Comparison of ENCODE assay signal across 8 mouse cellular contexts in the genomic region with DNA sequence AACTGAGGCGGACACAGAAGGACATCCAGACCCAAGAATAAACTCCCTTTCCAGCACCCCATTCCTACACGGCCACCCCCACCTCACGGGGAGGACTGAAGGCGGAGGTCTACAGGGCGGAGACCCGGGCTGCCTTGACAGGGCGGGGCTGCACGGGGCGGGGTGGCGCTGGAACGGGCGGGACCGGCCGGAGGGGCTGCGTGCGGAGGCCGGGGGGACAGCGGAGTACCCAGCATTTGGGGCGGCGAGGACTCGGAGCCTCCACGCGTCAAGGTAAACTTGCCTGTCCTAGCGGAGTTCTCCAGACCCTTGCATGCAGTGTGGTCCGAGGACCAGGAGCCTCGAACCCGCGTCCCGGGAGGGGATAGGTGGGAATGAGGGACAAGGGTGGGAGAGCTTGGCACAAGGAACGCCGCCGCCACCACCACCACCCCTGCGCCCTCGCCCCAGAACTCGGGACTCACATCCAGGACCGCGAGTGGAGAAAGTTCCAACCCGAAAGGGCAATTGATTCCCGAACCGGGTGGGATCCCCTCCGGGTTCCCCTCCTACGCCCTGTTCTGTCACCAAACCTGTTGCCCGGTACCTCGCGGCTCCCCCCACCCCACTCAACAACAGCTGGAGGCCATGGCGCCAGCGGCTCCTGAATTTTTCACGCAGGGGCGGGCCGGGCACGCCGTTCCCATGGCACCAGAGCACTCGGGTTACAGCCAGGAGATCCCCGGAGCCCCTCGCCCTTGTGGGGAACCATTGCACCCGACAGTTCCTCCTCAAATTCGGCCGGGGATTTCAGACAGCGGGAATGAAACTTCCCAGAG. TPM values are rescaled to one million over a fixed set of nuclear protein-coding genes. Genes with fewer than 3 reads are reported as not detected.
A peak's percentile ranks its signal among the peaks of the same experiment; 100 is the strongest.
DNase-seq lines count a peak whose midpoint lies in the region; ATAC-seq and TF ChIP-seq lines count a peak whose summit lies in the region.

A gene (plus strand): TSS at position 178 of the 818 bp plus-strand sequence.

- no peak for DNase-seq in ES-E14 (ENCODE audit: low read depth, low spot score)
- DNase-seq in heart, adult 2 months = peak; percentile 67 to 73
- DNase-seq in kidney, postnatal 14 days = peak; percentile 58
- no peak for DNase-seq in yolk sac, embryonic 10.5 days (ENCODE audit: low spot score)
- DNase-seq in thymus, postnatal 25 days = no peak
- no peak for DNase-seq in frontal cortex, postnatal 14 days (ENCODE audit: low spot score in 2 of 2)

- no peak within 1 kb of the TSS for H3K27ac ChIP-seq in ES-E14 (ENCODE audit: insufficient read depth, low read depth, low read length, poor library complexity, severe bottlenecking)
- peak within 1 kb of the TSS; percentile 46 for H3K27ac ChIP-seq in brown adipose tissue, adult 24 weeks (replicated peaks; ENCODE audit: low read depth, low read length)
- peak within 1 kb of the TSS; percentile 75 for H3K27ac ChIP-seq in heart, adult 2 months

- ATAC-seq in megakaryocyte progenitor cell, adult 5-6 weeks (replicated peaks; ENCODE audit: poor library complexity) = peak; percentile 34

- no peaks in the 10 kb centered on the region for H3K9me3 ChIP-seq in ES-E14 (ENCODE audit: control insufficient read depth, insufficient read depth, low read depth, low read length)

- peak within 1 kb of the TSS; percentile 23; the same call in 1 of the 2 replicates for H3K9ac ChIP-seq in ES-E14 (ENCODE audit: insufficient read depth, low read depth, low read length, poor library complexity, severe bottlenecking)
- peak within 1 kb of the TSS; percentile 76 for H3K9ac ChIP-seq in heart, adult 2 months (ENCODE audit: low read depth, low read length)

- in situ Hi-C loops in ES-E14 (cut with MboI; ENCODE audit: low sequenced_read_pairs in 2 of 2, unreplicated experiment in 2 of 2) = no loop called here

- intact Hi-C loops in heart, adult 2 months (cut with DNase I) = no loop called here

- TF ChIP-seq EP300 in heart, adult 2 months (IDR thresholded peaks at IDR 0.05; ENCODE audit: insufficient read depth, low read depth, low read length) = no peak

- no peaks in the 10 kb centered on the region for H3K36me3 ChIP-seq in ES-E14 (ENCODE audit: control insufficient read depth, insufficient read depth, low read length, poor library complexity, severe bottlenecking)
- H3K36me3 ChIP-seq in heart, adult 2 months (ENCODE audit: control insufficient read depth, insufficient read depth, low read length) = no peaks in the 10 kb centered on the region

- no peak for TF ChIP-seq CTCF in heart, adult 2 months (IDR thresholded peaks at IDR 0.05)

- 0 out of 4 replicates have a peak, but pooled peaks cover 0 to 3% of the 10 kb centered on the region in 2 experiments for H3K4me1 ChIP-seq in ES-E14 (ENCODE audit: control insufficient read depth in 2 of 2, insufficient read depth in 2 of 2, low read length in 2 of 2, poor library complexity in 1 of 2)
- H3K4me1 ChIP-seq in brown adipose tissue, adult 24 weeks (ENCODE audit: control insufficient read depth, insufficient read depth, insufficient read length, low read length) = no peaks in the 10 kb centered on the region
- no peaks in the 10 kb centered on the region for H3K4me1 ChIP-seq in heart, adult 2 months (ENCODE audit: control insufficient read depth, insufficient read depth, low read length)

- TF ChIP-seq POLR2A in heart, adult 2 months (IDR thresholded peaks at IDR 0.05; ENCODE audit: insufficient read depth, low read depth, low read length) = 0 out of 2 replicates have a peak, but pooled peaks have one; percentile 54

- no peaks in the 10 kb centered on the region for H3K79me2 ChIP-seq in heart, adult 2 months (replicated peaks; ENCODE audit: control insufficient read depth, insufficient read depth, low read length)

- peak within 1 kb of the TSS; percentile 54 to 64 for H3K4me3 ChIP-seq in ES-E14 (ENCODE audit: insufficient read depth in 1 of 2, low read depth in 1 of 2, low read length in 2 of 2, poor library complexity in 1 of 2, severe bottlenecking in 1 of 2)
- H3K4me3 ChIP-seq in brown adipose tissue, adult 24 weeks (ENCODE audit: insufficient read depth, low read depth, low read length) = peak within 1 kb of the TSS; percentile 55
- H3K4me3 ChIP-seq in heart, adult 2 months = peak within 1 kb of the TSS; percentile 50

- peaks cover 3% of the 10 kb centered on the region; the same call in 1 of the 2 replicates for H3K27me3 ChIP-seq in heart, adult 2 months (ENCODE audit: control insufficient read depth, insufficient read depth, low read length)

- WGBS in heart, adult 2 months = 2% methylated on average over 59 of the region's 59 CpGs

TF ChIP-seq in ES-E14, 5 proteins besides CTCF, POLR2A, EP300 and RAD21:
- no peak for TF ChIP-seq ZC3H11A (IDR thresholded peaks at IDR 0.05; ENCODE audit: borderline replicate concordance, low read depth, low read length)

RNA-seq across cellular contexts. Expression of the gene that starts here (rescaled TPM):
- total RNA-seq in ES-E14 (2012; rRNA removed) = 0.16 and 0.18 TPM in 2 replicates
- polyA plus RNA-seq in brown adipose tissue, adult 24 weeks (2012; ENCODE audit: insufficient read depth, insufficient read length, missing spikeins) = 1.2 and 1.6 TPM in 2 replicates
- 1 to 10 TPM; 5.8 to 7.1 TPM for total RNA-seq in heart, adult 2 months (2021)
- polyA plus RNA-seq in heart, adult 2 months (2012; rRNA removed) = 5.6 and 7.1 TPM in 2 replicates
- 1.2 TPM in 1 of 2 replicates, not detected in the other for total RNA-seq in megakaryocyte progenitor cell, adult 5-6 weeks (2015)
- total RNA-seq in megakaryocyte progenitor cell, adult 5-6 weeks (2017) = 0.10 and 0.87 TPM in 2 replicates

Comparison
In these comparisons a context has a peak if more than half of its experiments do, and no peak if none do; other contexts are left out.
1. DNase-seq: peak in heart, adult 2 months (2 of 2) and kidney, postnatal 14 days (single experiment); none in ES-E14 (single experiment), yolk sac, embryonic 10.5 days (single experiment), thymus, postnatal 25 days (single experiment) and frontal cortex, postnatal 14 days (0 of 2).
2. Peak in every context shown above with its lines, with median percentiles within 50 percentile points of each other: H3K4me3 ChIP-seq.